Mouse (Mus musculus): ENCODE measurements around the gene Mgat1.

- TF ChIP-seq CTCF (IDR thresholded peaks at IDR 0.05; ENCODE audit: extremely low read depth, insufficient read depth, insufficient read length, insufficient replicate concordance) (no peak), POLR2A (IDR thresholded peaks at IDR 0.05; ENCODE audit: low read depth, low read length) (no peak)
Observed at GRCm38 (mm10) chr11:49249811-49250421, 5.9 kb downstream of the Mgat1 start.
